Mouse (Mus musculus): Measurements from ENCODE around the gene Smc3.

DNA sequence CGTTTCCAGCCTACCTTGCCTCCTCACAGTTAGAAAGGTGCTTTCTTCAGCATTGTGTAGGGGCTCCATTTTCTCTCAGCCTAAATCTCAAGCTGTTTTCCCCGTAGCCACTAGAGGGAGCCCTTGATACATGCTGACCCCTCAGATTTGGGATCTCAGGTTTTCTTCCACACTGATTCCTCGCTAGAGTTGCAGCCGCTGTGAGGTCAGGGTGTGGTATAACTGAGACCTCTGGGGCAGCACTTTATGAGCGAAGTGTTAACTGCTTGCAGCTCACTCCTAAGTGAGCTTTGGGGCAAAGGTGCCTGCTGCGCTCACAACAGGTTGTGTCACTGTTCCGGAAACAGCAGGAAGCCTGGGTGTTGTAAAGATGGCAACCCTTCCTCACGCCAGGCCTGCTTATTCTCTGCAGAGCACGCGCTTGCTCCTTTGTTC, 48.6 kb downstream of the Smc3 start:
- TF ChIP-seq POLR2A (IDR thresholded peaks at IDR 0.05; ENCODE audit: insufficient read length, low read depth) (no peak), TCF3 (IDR thresholded peaks at IDR 0.05; ENCODE audit: insufficient read length, low read depth) (no peak), MAX (IDR thresholded peaks at IDR 0.05; ENCODE audit: low read depth) (no peak), E2F4 (IDR thresholded peaks at IDR 0.05; ENCODE audit: insufficient read depth) (no peak), USF1 (IDR thresholded peaks at IDR 0.05; ENCODE audit: low read depth) (no peak), TCF12 (IDR thresholded peaks at IDR 0.05; ENCODE audit: insufficient read depth, poor library complexity, severe bottlenecking) (no peak), REST (IDR thresholded peaks at IDR 0.05; ENCODE audit: insufficient read depth, insufficient read length) (no peak), MYOD1 (IDR thresholded peaks at IDR 0.05; ENCODE audit: control insufficient read depth in 1 of 3, insufficient read length in 2 of 3, low read depth in 2 of 3) (no peak), MYOG (IDR thresholded peaks at IDR 0.05; ENCODE audit: control insufficient read depth in 1 of 3, insufficient read depth in 1 of 3, insufficient read length in 2 of 3, low read depth in 2 of 3) (no peak), POLR2AphosphoS2 (IDR thresholded peaks at IDR 0.05; ENCODE audit: insufficient read length, low read depth) (no peak)

Data from myocyte (in vitro differentiated cells).